Mouse (Mus musculus): ENCODE measurements around the gene Il4i1. TPM values are rescaled to one million over a fixed set of nuclear protein-coding genes. Genes with fewer than 3 reads are reported as not detected.

The Il4i1 gene
- polyA plus RNA-seq, 1 experiment from 2014 or later = 1.4 TPM

- peak overlapping the region; percentile 50; the same call in 1 of the 2 replicates for H3K9ac ChIP-seq (replicated peaks)
- peaks cover 38% of the 10 kb centered on the region for H3K4me1 ChIP-seq
- peak overlapping the region; percentile 52 for H3K27ac ChIP-seq (replicated peaks)
- 0 out of 2 replicates have a peak overlapping the region, but pooled peaks have one; percentile 18 for H3K4me3 ChIP-seq
- H3K4me2 ChIP-seq (replicated peaks) = no peak overlapping the region
- ATAC-seq (ENCODE audit: low FRiP score, low read depth) = peak; percentile 5; the same call in 1 of the 2 replicates
- H3K9me3 ChIP-seq = no peaks in the 10 kb centered on the region
- H3K27me3 ChIP-seq = no peaks in the 10 kb centered on the region
- peaks cover 52% of the 10 kb centered on the region for H3K36me3 ChIP-seq
- WGBS = 61% methylated on average over 22 of the region's 22 CpGs
Observed at GRCm38 (mm10) chr7:44860576-44861428, 44.6 kb downstream of the Il4i1 start.

- WGBS = 83% methylated on average over 14 of the region's 14 CpGs
- peaks cover 57% of the 10 kb centered on the region for H3K36me3 ChIP-seq
- H3K4me2 ChIP-seq (replicated peaks) = no peak overlapping the region
- no peaks in the 10 kb centered on the region for H3K9me3 ChIP-seq
- no peaks in the 10 kb centered on the region for H3K27me3 ChIP-seq
- H3K4me3 ChIP-seq = no peak overlapping the region
- H3K4me1 ChIP-seq = peaks cover 42% of the 10 kb centered on the region
- H3K9ac ChIP-seq (replicated peaks) = no peak overlapping the region
- peak overlapping the region; percentile 52 for H3K27ac ChIP-seq (replicated peaks)
- ATAC-seq (ENCODE audit: low FRiP score, low read depth) = no peak
Observed at GRCm38 (mm10) chr7:44861429-44861816, 45.2 kb downstream of the Il4i1 start.

GRCm38 (mm10) chr7:44862434-44862833 lies 46.2 kb downstream of the Il4i1 start:
- Histone ChIP-seq H3K27me3 (no peaks in the 10 kb centered on the region), H3K4me3 (no peak overlapping the region), H3K27ac (replicated peaks) (no peak overlapping the region), H3K4me1 (peaks cover 49% of the 10 kb centered on the region), H3K9ac (replicated peaks) (no peak overlapping the region), H3K4me2 (replicated peaks) (no peak overlapping the region), H3K9me3 (no peaks in the 10 kb centered on the region), H3K36me3 (peaks cover 61% of the 10 kb centered on the region)
- no peak for ATAC-seq (ENCODE audit: low FRiP score, low read depth)
- 90% methylated on average over 8 of the region's 8 CpGs for WGBS

GRCm38 (mm10) chr7:44863210-44863609 lies 47.0 kb downstream of the Il4i1 start:
- Histone ChIP-seq H3K4me1 (peaks cover 51% of the 10 kb centered on the region), H3K9ac (replicated peaks) (no peak overlapping the region), H3K4me2 (replicated peaks) (no peak overlapping the region), H3K27me3 (no peaks in the 10 kb centered on the region), H3K9me3 (no peaks in the 10 kb centered on the region), H3K4me3 (no peak overlapping the region), H3K36me3 (peaks cover 61% of the 10 kb centered on the region), H3K27ac (replicated peaks) (no peak overlapping the region)
- WGBS = 91% methylated on average over 14 of the region's 14 CpGs
- ATAC-seq (ENCODE audit: low FRiP score, low read depth) = no peak

- Histone ChIP-seq H3K9ac (replicated peaks) (no peak overlapping the region), H3K36me3 (peaks cover 61% of the 10 kb centered on the region), H3K9me3 (no peaks in the 10 kb centered on the region), H3K27ac (replicated peaks) (no peak overlapping the region), H3K4me2 (replicated peaks) (no peak overlapping the region), H3K4me3 (no peak overlapping the region), H3K4me1 (peaks cover 48% of the 10 kb centered on the region), H3K27me3 (no peaks in the 10 kb centered on the region)
- 85% methylated on average over 11 of the region's 11 CpGs for WGBS
- ATAC-seq (ENCODE audit: low FRiP score, low read depth) = no peak
Observed at GRCm38 (mm10) chr7:44863982-44864494, 47.9 kb downstream of the Il4i1 start.

GRCm38 (mm10) chr7:44864595-44865542 lies 48.7 kb downstream of the Il4i1 start:
- H3K27ac ChIP-seq (replicated peaks) = 0 out of 2 replicates have a peak overlapping the region, but pooled peaks have one; percentile 2
- no peak overlapping the region for H3K4me2 ChIP-seq (replicated peaks)
- no peak overlapping the region for H3K9ac ChIP-seq (replicated peaks)
- ATAC-seq (ENCODE audit: low FRiP score, low read depth) = no peak
- H3K4me1 ChIP-seq = peaks cover 48% of the 10 kb centered on the region
- no peak overlapping the region for H3K4me3 ChIP-seq
- peaks cover 57% of the 10 kb centered on the region for H3K36me3 ChIP-seq
- H3K27me3 ChIP-seq = no peaks in the 10 kb centered on the region
- WGBS = 86% methylated on average over 24 of the region's 24 CpGs
- H3K9me3 ChIP-seq = no peaks in the 10 kb centered on the region

GRCm38 (mm10) chr7:44866276-44867009 lies 50.3 kb downstream of the Il4i1 start:
- no peaks in the 10 kb centered on the region for H3K27me3 ChIP-seq
- H3K4me2 ChIP-seq (replicated peaks) = peak overlapping the region; percentile 91
- peak overlapping the region; percentile 98; the same call in 1 of the 2 replicates for H3K9ac ChIP-seq (replicated peaks)
- H3K9me3 ChIP-seq = no peaks in the 10 kb centered on the region
- H3K27ac ChIP-seq (replicated peaks) = 0 out of 2 replicates have a peak overlapping the region, but pooled peaks have one; percentile 15
- no peak for ATAC-seq (ENCODE audit: low FRiP score, low read depth)
- H3K4me1 ChIP-seq = peaks cover 51% of the 10 kb centered on the region
- peak overlapping the region; percentile 95 for H3K4me3 ChIP-seq
- 67% methylated on average over 15 of the region's 15 CpGs for WGBS
- H3K36me3 ChIP-seq = peaks cover 53% of the 10 kb centered on the region

- Histone ChIP-seq H3K9me3 (no peaks in the 10 kb centered on the region), H3K9ac (replicated peaks) (peak overlapping the region; percentile 98), H3K27ac (replicated peaks) (no peak overlapping the region; the same call in 1 of the 2 replicates), H3K4me2 (replicated peaks) (peak overlapping the region; percentile 91), H3K4me3 (peak overlapping the region; percentile 95), H3K4me1 (peaks cover 51% of the 10 kb centered on the region), H3K36me3 (peaks cover 46% of the 10 kb centered on the region), H3K27me3 (no peaks in the 10 kb centered on the region)
- no peak for ATAC-seq (ENCODE audit: low FRiP score, low read depth)
- WGBS = 74% methylated on average over 19 of the region's 19 CpGs
Observed at GRCm38 (mm10) chr7:44867010-44867702, 51.0 kb downstream of the Il4i1 start.

- peaks cover 39% of the 10 kb centered on the region for H3K36me3 ChIP-seq
- H3K9me3 ChIP-seq = no peaks in the 10 kb centered on the region
- H3K4me2 ChIP-seq (replicated peaks) = peak overlapping the region; percentile 91
- H3K27ac ChIP-seq (replicated peaks) = no peak overlapping the region
- H3K4me1 ChIP-seq = peaks cover 51% of the 10 kb centered on the region
- peak overlapping the region; percentile 98 for H3K9ac ChIP-seq (replicated peaks)
- 49% methylated on average over 9 of the region's 9 CpGs for WGBS
- no peak for ATAC-seq (ENCODE audit: low FRiP score, low read depth)
- H3K27me3 ChIP-seq = no peaks in the 10 kb centered on the region
- peak overlapping the region; percentile 95 for H3K4me3 ChIP-seq
Observed at GRCm38 (mm10) chr7:44867802-44868201, 51.6 kb downstream of the Il4i1 start.

- ATAC-seq (ENCODE audit: low FRiP score, low read depth) = no peak
- peaks cover 51% of the 10 kb centered on the region for H3K4me1 ChIP-seq
- H3K4me2 ChIP-seq (replicated peaks) = peak overlapping the region; percentile 91
- 6% methylated on average over 16 of the region's 16 CpGs for WGBS
- H3K4me3 ChIP-seq = peak overlapping the region; percentile 95
- H3K27ac ChIP-seq (replicated peaks) = peak overlapping the region; percentile 100
- H3K9ac ChIP-seq (replicated peaks) = peak overlapping the region; percentile 98
- H3K27me3 ChIP-seq = no peaks in the 10 kb centered on the region
- peaks cover 33% of the 10 kb centered on the region for H3K36me3 ChIP-seq
- no peaks in the 10 kb centered on the region for H3K9me3 ChIP-seq
Observed at GRCm38 (mm10) chr7:44868465-44868864, 52.3 kb downstream of the Il4i1 start.
